Mouse (Mus musculus): ENCODE measurements at regions not wholly inside any gene's neighbourhood (a gene's known extent, or its start where the extent isn't known, plus 50 kb on each side); places are given as distances from the start of the nearest gene placed in this dataset.

- DNase-seq, result no peak
- no peak for TF ChIP-seq CTCF (IDR thresholded peaks at IDR 0.05)
- intact Hi-C loops (cut with DNase I), result no loop called here
- H3K27ac ChIP-seq, result no peak overlapping the region
- no peak overlapping the region for H3K4me3 ChIP-seq
These were observed 65.7 kb upstream of the Acsl4 start for GRCm38 (mm10) chrX:142456022-142456421.

GRCm38 (mm10) chrX:142464174-142464573 lies 73.8 kb upstream of the Acsl4 start:
- Histone ChIP-seq H3K4me3 (no peak overlapping the region), H3K27ac (no peak overlapping the region)
- no peak for TF ChIP-seq CTCF (IDR thresholded peaks at IDR 0.05)
- intact Hi-C loops (cut with DNase I), result no loop called here
- no peak for DNase-seq

DNA sequence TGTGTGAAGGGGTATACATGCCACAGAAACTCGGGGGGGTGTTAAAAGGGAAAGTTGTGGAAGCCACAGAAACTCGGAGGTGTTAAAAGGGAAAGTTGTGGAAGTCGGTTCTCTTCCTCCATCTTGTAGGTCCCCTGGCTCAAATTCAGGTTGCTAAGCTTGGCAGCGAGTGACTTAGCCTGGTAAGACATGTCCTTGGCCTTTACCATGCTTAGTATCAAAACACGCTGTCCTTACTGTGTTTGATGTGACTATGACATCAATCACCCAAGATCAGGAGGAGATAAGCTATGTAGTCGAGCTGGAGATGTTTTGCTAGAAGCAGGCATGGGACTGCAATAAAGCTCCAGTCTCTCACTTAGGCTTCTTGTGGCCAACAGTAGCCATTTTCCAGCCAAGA lies 74.4 kb upstream of the Acsl4 start:
- Histone ChIP-seq H3K27ac (no peak overlapping the region), H3K4me3 (no peak overlapping the region)
- no peak for DNase-seq
- intact Hi-C loops (cut with DNase I), result no loop called here
- no peak for TF ChIP-seq CTCF (IDR thresholded peaks at IDR 0.05)

GRCm38 (mm10) chrX:142467850-142468256 lies 77.5 kb upstream of the Acsl4 start:
- no peak for DNase-seq
- intact Hi-C loops (cut with DNase I), result no loop called here
- TF ChIP-seq CTCF (IDR thresholded peaks at IDR 0.05), result no peak
- H3K27ac ChIP-seq, result no peak overlapping the region
- H3K4me3 ChIP-seq, result no peak overlapping the region

DNA sequence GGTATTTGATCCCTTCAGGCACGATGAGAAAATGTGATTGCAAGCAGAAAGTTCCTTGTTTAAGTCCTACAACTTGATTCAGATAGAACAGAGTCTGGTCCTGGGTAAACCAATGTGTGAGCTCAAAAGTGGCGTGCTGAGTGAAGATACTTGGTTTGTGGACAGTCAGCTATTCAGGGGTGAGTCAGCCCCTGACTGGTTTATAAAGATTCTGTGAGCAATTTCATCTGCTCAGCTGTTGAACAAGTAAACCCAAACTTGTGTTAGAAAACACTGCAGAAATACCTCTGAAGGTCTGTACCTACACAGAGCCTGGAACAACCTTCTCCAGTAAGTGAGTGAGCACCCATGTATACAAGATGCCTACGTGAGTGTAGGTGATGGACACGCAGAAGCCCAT lies 78.1 kb upstream of the Acsl4 start:
- no peak for TF ChIP-seq CTCF (IDR thresholded peaks at IDR 0.05)
- Histone ChIP-seq H3K27ac (no peak overlapping the region), H3K4me3 (no peak overlapping the region)
- DNase-seq, result no peak
- intact Hi-C loops (cut with DNase I), result no loop called here

DNA sequence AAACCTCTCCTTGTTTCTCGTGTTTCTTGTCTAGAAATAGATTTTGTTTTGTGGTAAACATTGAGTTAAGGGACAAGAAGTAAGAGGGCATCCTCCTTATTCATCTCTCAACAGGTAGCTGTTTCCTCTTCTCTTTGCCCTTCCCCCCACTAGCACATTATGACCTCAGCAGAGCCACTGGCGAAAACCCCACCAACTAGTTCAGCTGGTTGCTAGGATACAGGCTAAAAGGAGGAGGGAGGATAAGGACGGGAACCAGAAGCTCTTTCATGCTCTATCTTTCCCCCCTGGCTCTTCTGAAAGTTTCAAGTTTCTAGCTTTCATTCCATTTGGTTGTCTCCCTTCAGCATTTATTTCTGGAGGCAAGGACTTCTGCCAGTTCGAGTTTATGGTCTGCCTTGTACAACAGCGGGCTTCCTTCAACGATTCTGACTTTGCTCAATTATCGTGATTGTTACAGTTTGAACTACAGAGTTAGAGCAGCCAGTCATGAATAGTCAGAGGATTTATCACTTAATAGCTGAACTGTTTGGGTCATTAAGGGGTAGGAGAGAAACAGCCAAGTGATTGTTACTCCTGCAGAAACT lies 78.8 kb upstream of the Acsl4 start:
- Histone ChIP-seq H3K27ac (no peak overlapping the region), H3K4me3 (no peak overlapping the region)
- intact Hi-C loops (cut with DNase I), result no loop called here
- DNase-seq, result no peak
- no peak for TF ChIP-seq CTCF (IDR thresholded peaks at IDR 0.05)

GRCm38 (mm10) chrX:142470083-142470482 lies 79.7 kb upstream of the Acsl4 start:
- no peak for TF ChIP-seq CTCF (IDR thresholded peaks at IDR 0.05)
- Histone ChIP-seq H3K4me3 (no peak overlapping the region), H3K27ac (no peak overlapping the region)
- no peak for DNase-seq
- intact Hi-C loops (cut with DNase I), result no loop called here

- H3K27ac ChIP-seq, result no peak overlapping the region
- no peak for DNase-seq
- intact Hi-C loops (cut with DNase I), result no loop called here
- TF ChIP-seq CTCF (IDR thresholded peaks at IDR 0.05), result no peak
- no peak overlapping the region for H3K4me3 ChIP-seq
These were observed 91.0 kb upstream of the Acsl4 start for GRCm38 (mm10) chrX:142481203-142481815.

DNA sequence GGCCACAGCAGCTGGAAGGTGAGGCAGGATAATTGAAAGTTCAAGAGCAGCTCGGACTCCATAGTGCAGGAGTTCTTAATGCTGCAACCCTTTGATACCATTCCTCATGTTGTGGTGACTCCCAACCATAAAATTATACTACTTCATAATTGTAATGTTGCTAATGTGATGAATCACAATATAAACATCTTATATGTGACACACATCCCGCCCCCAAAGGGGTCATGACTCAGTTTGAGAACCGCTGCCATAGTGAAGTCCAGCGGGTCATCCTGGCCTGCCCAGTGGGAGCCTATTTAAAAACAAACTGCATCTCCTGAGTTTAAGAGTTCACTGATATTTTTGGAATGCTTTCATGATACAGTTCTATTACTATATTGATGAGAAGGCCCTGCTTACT lies 97.7 kb upstream of the Acsl4 start:
- intact Hi-C loops (cut with DNase I), result no loop called here
- Histone ChIP-seq H3K27ac (no peak overlapping the region), H3K4me3 (no peak overlapping the region)
- no peak for TF ChIP-seq CTCF (IDR thresholded peaks at IDR 0.05)
- DNase-seq, result no peak

GRCm38 (mm10) chrX:142490093-142490717 lies 99.9 kb upstream of the Acsl4 start:
- intact Hi-C loops (cut with DNase I), result no loop called here
- TF ChIP-seq CTCF (IDR thresholded peaks at IDR 0.05), result no peak
- peak; percentile 49 for DNase-seq
- H3K4me3 ChIP-seq, result no peak overlapping the region
- no peak overlapping the region for H3K27ac ChIP-seq

DNA sequence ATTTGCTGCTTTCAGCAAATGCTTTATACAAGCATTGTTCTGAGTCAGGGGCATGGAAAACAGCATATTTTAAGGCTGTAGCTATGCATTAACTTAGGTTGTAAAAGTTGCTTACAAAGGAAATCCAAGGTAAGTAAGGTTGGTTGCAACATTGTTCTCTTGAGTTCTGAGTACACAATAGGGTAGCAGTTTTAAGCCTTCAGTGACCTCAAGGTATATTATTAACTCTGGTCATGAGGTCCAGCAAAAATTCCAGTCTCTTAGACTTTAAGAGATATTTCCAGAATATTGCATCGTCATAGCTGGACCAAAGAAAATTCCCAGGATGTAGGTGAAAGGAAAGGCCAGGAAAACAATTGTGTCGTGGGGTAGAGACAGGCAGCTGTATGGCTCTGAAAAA lies 110.8 kb upstream of the Acsl4 start:
- Histone ChIP-seq H3K27ac (no peak overlapping the region), H3K4me3 (no peak overlapping the region)
- no peak for DNase-seq
- intact Hi-C loops (cut with DNase I), result no loop called here
- TF ChIP-seq CTCF (IDR thresholded peaks at IDR 0.05), result no peak

DNA sequence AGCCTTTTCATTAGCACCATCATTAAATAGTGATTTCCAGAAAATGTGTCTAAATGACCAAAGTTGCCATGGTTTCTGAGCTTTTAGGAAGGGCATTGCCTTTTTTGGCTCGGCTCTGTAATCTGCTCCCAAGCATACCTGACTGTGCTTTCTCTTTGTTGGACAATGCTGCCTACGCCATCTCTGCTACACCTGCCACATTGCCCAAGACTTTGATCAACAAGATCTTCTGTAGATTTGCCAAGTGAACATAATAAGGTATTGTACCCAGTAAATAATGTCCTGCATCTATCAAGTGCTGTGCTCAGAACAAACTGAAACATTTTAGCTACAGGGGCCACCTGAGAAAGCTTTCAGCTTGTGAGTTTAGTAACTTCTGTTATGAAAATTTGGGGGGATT lies 114.6 kb upstream of the Acsl4 start:
- Histone ChIP-seq H3K4me3 (no peak overlapping the region), H3K27ac (no peak overlapping the region)
- no peak for DNase-seq
- TF ChIP-seq CTCF (IDR thresholded peaks at IDR 0.05), result no peak
- intact Hi-C loops (cut with DNase I), result no loop called here

DNA sequence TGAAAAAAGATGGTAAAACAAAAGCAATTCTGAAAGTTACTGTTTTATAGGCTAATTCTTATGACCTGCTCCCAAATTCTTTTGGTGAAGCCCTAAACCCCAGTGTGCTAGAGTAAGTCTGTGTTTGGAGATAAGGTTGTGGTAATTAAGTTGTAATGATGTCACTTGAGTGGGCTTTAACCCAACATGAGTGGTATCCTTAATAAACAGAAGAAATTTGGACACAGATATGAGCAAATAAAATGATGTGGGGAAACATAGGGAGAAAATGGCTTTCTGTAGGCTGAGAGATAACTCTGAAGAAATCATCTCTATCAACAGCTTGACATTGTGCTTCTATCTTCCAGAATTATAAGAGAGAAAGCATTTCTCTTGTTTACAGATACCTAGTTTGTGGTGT lies 117.1 kb upstream of the Acsl4 start:
- intact Hi-C loops (cut with DNase I), result no loop called here
- no peak for TF ChIP-seq CTCF (IDR thresholded peaks at IDR 0.05)
- DNase-seq, result no peak
- Histone ChIP-seq H3K27ac (no peak overlapping the region), H3K4me3 (no peak overlapping the region)

Measured in gastrocnemius, adult 2 months (tissue).